Mouse (Mus musculus): Measurements from ENCODE around the gene Rapgef4.

GRCm38 (mm10) chr2:71941005-71941720 lies 39.9 kb upstream of the Rapgef4 start:
- TF ChIP-seq CTCF (IDR thresholded peaks at IDR 0.05; ENCODE audit: low read depth, low read length): no peak
- no peak for TF ChIP-seq POLR2A (IDR thresholded peaks at IDR 0.05; ENCODE audit: extremely low read depth, insufficient read depth, low read length)

Data from liver, adult 2 months (tissue).